Mouse (Mus musculus) heart, adult 2 months (tissue): ENCODE results near the gene Emc10. TPM values are rescaled to one million over a fixed set of nuclear protein-coding genes. Genes with fewer than 3 reads are reported as not detected.

Experiments
- DNase-seq, 2 experiments: peaks; one replicate each; pipeline ENCODE4 v3.0.0; 2021
- H3K27ac ChIP-seq: fragments of 200-600 bp; 2 replicates; pipeline ENCODE4 v1.8.1; 2022
- H3K27me3 ChIP-seq: fragments of 200-500 bp; 2 replicates; pipeline ENCODE4 v1.6.1; 2012; ENCODE audit warnings: mild to moderate bottlenecking, low read length, inconsistent platforms, mixed read lengths; ENCODE audit not compliant: control insufficient read depth, insufficient read depth
- H3K36me3 ChIP-seq: fragments of 200-500 bp; 2 replicates; pipeline ENCODE4 v1.6.1; 2012; ENCODE audit warnings: low read length, inconsistent platforms; ENCODE audit not compliant: control insufficient read depth, insufficient read depth
- H3K4me1 ChIP-seq: fragments of 200-500 bp; 2 replicates; pipeline ENCODE4 v1.6.1; 2011; ENCODE audit warnings: low read length; ENCODE audit not compliant: control insufficient read depth, insufficient read depth
- H3K4me3 ChIP-seq: fragments of 200-600 bp; 2 replicates; pipeline ENCODE4 v1.8.1; 2022
- H3K79me2 ChIP-seq: fragments of 200-500 bp; replicated peaks from 2 replicates; pipeline ENCODE4 v1.6.1; 2012; ENCODE audit warnings: mild to moderate bottlenecking, inconsistent platforms, low read length, moderate library complexity, mixed read lengths; ENCODE audit not compliant: control insufficient read depth, insufficient read depth
- H3K9ac ChIP-seq: fragments of 200-500 bp; 2 replicates; pipeline ENCODE4 v1.6.1; 2012; ENCODE audit warnings: low read depth, mild to moderate bottlenecking, control low read depth, inconsistent platforms, low read length, mixed read lengths
- CTCF ChIP-seq: fragments of 200-600 bp; IDR thresholded peaks from 2 replicates; pipeline ENCODE4 v1.8.1; 2022; ENCODE audit warnings: antibody characterized with exemption, mild to moderate bottlenecking, moderate library complexity
- EP300 ChIP-seq: fragments of 200-500 bp; IDR thresholded peaks from 2 replicates; pipeline ENCODE4 v1.6.1; 2011; ENCODE audit warnings: low read depth, low read length, control low read depth; ENCODE audit not compliant: insufficient read depth
- POLR2A ChIP-seq: fragments of 200-500 bp; IDR thresholded peaks from 2 replicates; pipeline ENCODE4 v1.6.1; 2011; ENCODE audit warnings: mild to moderate bottlenecking, low read depth, low read length, control low read depth; ENCODE audit not compliant: insufficient read depth
- WGBS: fragments of 180-500 bp; shearing (Covaris S2); methylation state at CpG from one replicate; pipeline ENCODE4 v1.1.7; 2018; 5-methylcytosine and 5-hydroxymethylcytosine counted together
- intact Hi-C: fragments of 180-260 bp; cut with DNase I; formaldehyde crosslinking; loops from one replicate; pipeline ENCODE4 v1.15.1; 2025
- polyA plus RNA-seq: library from polyadenylated mRNA; depleted of rRNA; stranded (reverse); fragments of >200 nt; gene quantifications from 2 replicates; pipeline ENCODE4 v1.2.3, GENCODE M21; 2012
- total RNA-seq, 2 experiments: library from RNA; stranded (reverse); gene quantifications; 2 replicates each; pipeline ENCODE4 v1.2.3; 2021

The Emc10 gene
- total and polyA plus RNA-seq, 3 experiments: 86.1 to 180 (median 87.6) TPM

- DNase-seq: peak; percentile 77 to 85
- intact Hi-C loops: loop anchor here (2.0 kb wide), 1 partner anchor 19 kb away; no protein-coding TSS in a partner anchor
Observed at GRCm38 (mm10) chr7:44527483-44528398, 31.4 kb upstream of the Emc10 start.

GRCm38 (mm10) chr7:44526414-44527154, 30.3 kb upstream of the Emc10 start:
- H3K27ac ChIP-seq: no peak overlapping the region
- no peaks in the 10 kb centered on the region for H3K79me2 ChIP-seq
- peaks cover 4% of the 10 kb centered on the region for H3K4me1 ChIP-seq
- no peak for TF ChIP-seq POLR2A
- TF ChIP-seq EP300: no peak
- TF ChIP-seq CTCF: no peak
- 89% methylated on average over 14 of the region's 14 CpGs for WGBS
- H3K9ac ChIP-seq: no peak overlapping the region
- H3K27me3 ChIP-seq: no peaks in the 10 kb centered on the region
- DNase-seq: no peak
- H3K4me3 ChIP-seq: no peak overlapping the region
- intact Hi-C loops: loop anchor here (2.0 kb wide), 1 partner anchor 20 kb away; no protein-coding TSS in a partner anchor
- H3K36me3 ChIP-seq: no peaks in the 10 kb centered on the region

More at GRCm38 (mm10) chr7:44527483-44528398, 31.4 kb upstream of the Emc10 start:
- TF ChIP-seq POLR2A (peak; percentile 52; the same call in 1 of the 2 replicates), EP300 (no peak), CTCF (peak; percentile 83)
- H3K27ac ChIP-seq: peak overlapping the region; percentile 84
- H3K9ac ChIP-seq: peak overlapping the region; percentile 60
- H3K4me1 ChIP-seq: peaks cover 4% of the 10 kb centered on the region
- peak overlapping the region; percentile 55 for H3K4me3 ChIP-seq
- WGBS: 7% methylated on average over 40 of the region's 40 CpGs
- H3K27me3 ChIP-seq: no peaks in the 10 kb centered on the region
- no peaks in the 10 kb centered on the region for H3K36me3 ChIP-seq
- no peaks in the 10 kb centered on the region for H3K79me2 ChIP-seq

DNA sequence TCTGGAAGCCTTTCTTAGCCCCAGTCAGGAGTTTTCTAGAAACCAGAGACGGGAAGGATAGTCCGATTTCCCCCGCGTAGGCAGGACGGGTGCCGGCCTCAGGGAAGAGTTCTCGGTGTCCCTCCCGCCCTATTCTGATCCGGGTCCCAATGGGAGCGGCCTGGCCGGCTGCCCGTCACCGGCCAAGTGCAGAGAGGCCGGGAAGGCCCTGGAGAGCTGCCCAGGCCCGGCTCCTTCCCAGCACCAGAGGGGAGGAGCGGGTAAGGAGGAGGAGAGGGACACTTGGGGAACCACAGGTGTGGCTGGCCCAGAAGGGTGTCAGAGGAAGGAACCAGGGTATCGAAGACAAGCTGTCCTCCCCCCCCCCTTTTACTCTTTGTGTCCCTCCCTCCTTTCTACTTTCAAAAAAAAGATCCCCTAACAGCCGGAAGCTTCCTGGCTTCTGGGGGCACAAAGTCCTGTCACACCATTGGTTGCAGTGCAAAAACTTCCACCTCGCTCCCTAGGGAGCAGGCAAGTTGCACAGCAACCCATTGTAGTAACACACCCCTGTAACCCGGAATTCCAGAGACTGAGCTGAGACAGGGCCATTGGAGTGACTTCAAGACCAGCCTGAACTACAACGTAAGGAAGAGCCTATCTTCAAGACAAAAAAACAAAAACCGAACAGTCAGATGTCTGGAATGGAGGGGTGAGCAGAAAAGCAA, 28.9 kb upstream of the Emc10 start:
- WGBS: 9% methylated on average over 22 of the region's 22 CpGs
- peak; percentile 32; the same call in 1 of the 2 replicates for TF ChIP-seq POLR2A
- TF ChIP-seq CTCF: no peak
- Histone ChIP-seq H3K79me2 (no peaks in the 10 kb centered on the region), H3K9ac (peak overlapping the region; percentile 43), H3K27me3 (no peaks in the 10 kb centered on the region), H3K36me3 (no peaks in the 10 kb centered on the region), H3K4me1 (peaks cover 4% of the 10 kb centered on the region), H3K27ac (peak overlapping the region; percentile 72), H3K4me3 (peak overlapping the region; percentile 19; the same call in 1 of the 2 replicates)
- intact Hi-C loops: loop anchor here (2.0 kb wide), 1 partner anchor 24 kb away; no protein-coding TSS in a partner anchor
- DNase-seq: peak; percentile 91 to 93

DNA sequence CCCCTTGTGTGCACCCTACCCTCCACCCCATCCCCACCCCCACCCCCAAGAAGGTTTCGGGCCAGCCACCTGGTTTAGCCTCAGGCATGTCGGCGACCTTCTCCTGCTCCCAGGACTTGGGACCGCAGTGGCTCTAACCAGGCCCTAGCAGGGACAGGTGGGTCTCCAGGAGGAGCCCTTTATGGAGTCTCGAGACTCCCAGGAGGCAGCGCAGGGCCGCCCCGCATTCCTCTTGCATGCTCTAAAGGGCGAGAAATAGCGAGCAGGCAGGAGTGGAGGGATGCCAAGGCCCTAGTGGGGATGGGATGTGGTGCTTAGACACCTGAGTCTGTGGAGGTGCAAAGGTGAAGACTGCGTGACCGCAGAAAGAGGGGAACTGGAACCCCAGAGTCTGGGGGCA, 28.2 kb upstream of the Emc10 start, which contains the start of gene Mybpc2:
Mybpc2 (minus strand) TSS at position 155 of the 400 bp plus-strand sequence.
- Histone ChIP-seq H3K27me3 (no peaks in the 10 kb centered on the region), H3K36me3 (no peaks in the 10 kb centered on the region)
- intact Hi-C loops: loop anchor here (2.0 to 5.0 kb wide), 2 partner anchors 24 to 123 kb away; no protein-coding TSS in a partner anchor

GRCm38 (mm10) chr7:44523056-44523455, 26.7 kb upstream of the Emc10 start:
- WGBS: 73% methylated on average over 2 of the region's 2 CpGs
- Histone ChIP-seq H3K27ac (no peak overlapping the region), H3K4me1 (peaks cover 4% of the 10 kb centered on the region), H3K36me3 (no peaks in the 10 kb centered on the region), H3K9ac (no peak overlapping the region), H3K79me2 (no peaks in the 10 kb centered on the region), H3K4me3 (no peak overlapping the region), H3K27me3 (no peaks in the 10 kb centered on the region)
- DNase-seq: no peak
- TF ChIP-seq EP300: no peak
- no peak for TF ChIP-seq CTCF
- TF ChIP-seq POLR2A: no peak
- intact Hi-C loops: loop anchor here (5.0 kb wide), 1 partner anchor 124 kb away; no protein-coding TSS in a partner anchor

More for the DNA sequence above, 28.2 kb upstream of the Emc10 start, which contains the start of gene Mybpc2:
- TF ChIP-seq POLR2A (no peak), EP300 (no peak)
- DNase-seq: peak; percentile 49 to 64
- WGBS: 35% methylated on average over 12 of the region's 12 CpGs
- Histone ChIP-seq H3K4me3 (peak within 1 kb of the TSS; percentile 19; the same call in 1 of the 2 replicates), H3K79me2 (no peaks in the 10 kb centered on the region), H3K4me1 (peaks cover 4% of the 10 kb centered on the region), H3K9ac (peak within 1 kb of the TSS; percentile 43), H3K27ac (peak within 1 kb of the TSS; percentile 72)
